ENCODE assay signal across 9 mouse cellular contexts in genomic region chr4:9107295-9107694, GRCm38 (mm10).
DNase-seq lines count a peak whose midpoint lies in the region; ATAC-seq and TF ChIP-seq lines count a peak whose summit lies in the region.
"Had no signal": no experiment of that assay in that cellular context is flagged by ENCODE, and none has a peak within 500 bp of the region (broad histone marks: within the 10 kb centered on the region; RNA-seq: fewer than 3 reads in every experiment).

No protein-coding gene starts in this region.

- H3K4me1 ChIP-seq in heart, embryonic 16.5 days (ENCODE audit: control insufficient read depth, insufficient read depth, low read length), result no peaks in the 10 kb centered on the region
- H3K4me1 ChIP-seq in forebrain, postnatal 0 days (ENCODE audit: insufficient read depth), result no peaks in the 10 kb centered on the region
- H3K4me1 ChIP-seq: heart, embryonic 12.5 days had no signal

- peak overlapping the region; percentile 5; the same call in 1 of the 2 replicates for H3K27ac ChIP-seq in heart, embryonic 16.5 days (ENCODE audit: low read length)
- no peak overlapping the region for H3K27ac ChIP-seq in forebrain, postnatal 0 days (ENCODE audit: low read depth, low read length)

- no peak overlapping the region for H3K4me2 ChIP-seq in heart, embryonic 16.5 days (ENCODE audit: low read depth, low read length)
- H3K4me2 ChIP-seq in forebrain, postnatal 0 days (ENCODE audit: low read depth), result no peak overlapping the region
- H3K4me2 ChIP-seq: heart, embryonic 12.5 days had no signal

- peaks cover 4% of the 10 kb centered on the region for H3K9me3 ChIP-seq in heart, embryonic 16.5 days (replicated peaks; ENCODE audit: control insufficient read depth, low read length)
- H3K9me3 ChIP-seq in forebrain, postnatal 0 days (ENCODE audit: low read length), result no peaks in the 10 kb centered on the region

- intact Hi-C loops in heart, postnatal 10 days (cut with DNase I), result no loop called here

- no peak for DNase-seq in heart, postnatal 10 days
- peak; percentile 88 to 96 for DNase-seq in cerebellum, adult 18-20 months
- peak; percentile 63 for DNase-seq in forebrain, postnatal 0 days
- peak; percentile 24 to 32 for DNase-seq in right cerebral cortex, postnatal 36 days (ENCODE audit: low spot score in 2 of 2)
- no peak for DNase-seq in testis, postnatal 14 days (ENCODE audit: low spot score)
- no peak for DNase-seq in spleen, adult 18-20 months
- DNase-seq in heart, adult 9 months (ENCODE audit: low spot score in 2 of 2), result no peak

- 61% methylated on average over 14 of the region's 14 CpGs for WGBS in heart, embryonic 16.5 days
- WGBS in forebrain, postnatal 0 days, result 58% methylated on average over 14 of the region's 14 CpGs

- no peaks in the 10 kb centered on the region for H3K36me3 ChIP-seq in heart, embryonic 16.5 days (ENCODE audit: control insufficient read depth, insufficient read depth)
- no peaks in the 10 kb centered on the region for H3K36me3 ChIP-seq in forebrain, postnatal 0 days (ENCODE audit: insufficient read depth)
- H3K36me3 ChIP-seq: heart, embryonic 12.5 days had no signal

- peak; percentile 69 for ATAC-seq in heart, embryonic 16.5 days (replicated peaks; ENCODE audit: extremely low read depth, insufficient read depth, low FRiP score)
- ATAC-seq in forebrain, postnatal 0 days, result peak; percentile 68

- H3K4me3 ChIP-seq in heart, embryonic 16.5 days (ENCODE audit: low read length), result no peak overlapping the region
- no peak overlapping the region for H3K4me3 ChIP-seq in forebrain, postnatal 0 days (ENCODE audit: low read depth, low read length)
- H3K4me3 ChIP-seq: heart, embryonic 12.5 days had no signal

- TF ChIP-seq CTCF in forebrain, postnatal 0 days (IDR thresholded peaks at IDR 0.05; ENCODE audit: low read depth), result no peak

- no peaks in the 10 kb centered on the region for H3K27me3 ChIP-seq in heart, embryonic 16.5 days (ENCODE audit: control insufficient read depth, insufficient read depth, low read length)
- H3K27me3 ChIP-seq in forebrain, postnatal 0 days (ENCODE audit: insufficient read depth, low read length), result no peaks in the 10 kb centered on the region

- no peak overlapping the region for H3K9ac ChIP-seq in heart, embryonic 16.5 days (ENCODE audit: low read length)
- H3K9ac ChIP-seq in forebrain, postnatal 0 days, result no peak overlapping the region
- H3K9ac ChIP-seq: heart, embryonic 12.5 days had no signal

Comparison
In these comparisons a context has a peak if more than half of its experiments do, and no peak if none do; other contexts are left out.
1. DNase-seq: peak in cerebellum, adult 18-20 months (2 of 2), forebrain, postnatal 0 days (single experiment) and right cerebral cortex, postnatal 36 days (2 of 2); none in heart, postnatal 10 days (0 of 2), testis, postnatal 14 days (single experiment), spleen, adult 18-20 months (0 of 2) and heart, adult 9 months (0 of 2).